Mouse (Mus musculus) E14TG2a.4 (cell line): ENCODE data around the gene Cplx3.

Experiments
- H3K27me3 ChIP-seq: 2 replicates; pipeline ENCODE4 v1.6.1; 2014; ENCODE audit warnings: low read length, control low read depth; ENCODE audit not compliant: insufficient read depth
- H3K36me3 ChIP-seq: 2 replicates; pipeline ENCODE4 v1.6.1; 2014; ENCODE audit warnings: low read length, control low read depth; ENCODE audit not compliant: insufficient read depth
- H3K4me1 ChIP-seq: replicated peaks from 2 replicates; pipeline ENCODE4 v1.6.1; 2014; ENCODE audit warnings: low read depth, low read length, control low read depth
- H3K4me3 ChIP-seq: replicated peaks from 2 replicates; pipeline ENCODE4 v1.5.1; 2014; ENCODE audit warnings: mild to moderate bottlenecking, low read length
- H3K9me3 ChIP-seq: 2 replicates; pipeline ENCODE4 v1.6.1; 2014; ENCODE audit warnings: low read length, control low read depth
- CTCF ChIP-seq: conservative IDR thresholded peaks from 2 replicates; pipeline ENCODE4 v1.5.1; 2014; ENCODE audit warnings: low read length
- NANOG ChIP-seq: IDR thresholded peaks from 2 replicates; pipeline ENCODE4 v1.6.1; 2014; ENCODE audit warnings: borderline replicate concordance, low read length, mixed read lengths
- POU5F1 ChIP-seq: IDR thresholded peaks from 2 replicates; pipeline ENCODE4 v1.6.1; 2014; ENCODE audit warnings: low read length, borderline replicate concordance

Cplx3 gene

GRCm38 (mm10) chr9:57550126-57550862 is 55.8 kb downstream of the Cplx3 start:
- no peaks in the 10 kb centered on the region for H3K27me3 ChIP-seq
- TF ChIP-seq POU5F1 (no peak), CTCF (no peak), NANOG (no peak)
- peaks cover 70% of the 10 kb centered on the region for H3K4me1 ChIP-seq
- peaks cover 60% of the 10 kb centered on the region for H3K36me3 ChIP-seq
- H3K9me3 ChIP-seq = peaks cover 24% of the 10 kb centered on the region
- H3K4me3 ChIP-seq = no peak overlapping the region
